Mouse (Mus musculus) right cerebral cortex, postnatal 25 days (tissue): Measurements from ENCODE around the gene Sncb.
A peak's percentile ranks its signal among the peaks of the same experiment; 100 is the strongest.

Experiments
- DNase-seq: peaks from one replicate; pipeline ENCODE4 v3.0.0; 2022

The Sncb gene

GRCm38 (mm10) chr13:54748190-54748589 lies 18.2 kb downstream of the Sncb start:
- DNase-seq = no peak

GRCm38 (mm10) chr13:54746896-54747295 lies 19.5 kb downstream of the Sncb start:
- DNase-seq = no peak

DNA sequence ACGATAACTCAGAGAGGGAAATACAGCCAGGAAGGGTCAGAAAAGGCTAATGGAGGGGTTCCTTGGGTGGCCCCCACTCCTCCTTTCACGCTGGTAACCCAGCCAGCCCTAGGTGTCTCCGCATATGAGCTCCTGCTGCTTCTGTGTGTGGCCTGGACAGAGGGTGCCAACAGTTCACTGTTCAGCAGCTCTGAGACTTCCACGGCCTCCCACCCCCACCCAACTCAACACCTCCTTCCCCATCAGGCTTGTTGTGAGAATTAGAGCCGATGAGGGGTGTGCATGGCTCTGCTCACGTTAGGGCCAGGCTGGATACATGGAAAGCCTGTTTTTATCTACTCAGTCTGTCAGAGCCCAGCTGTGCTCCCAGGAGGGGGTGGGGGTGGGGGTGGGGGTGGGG lies 20.3 kb downstream of the Sncb start:
- DNase-seq = no peak

- no peak for DNase-seq
These were observed 28.2 kb downstream of the Sncb start for GRCm38 (mm10) chr13:54738213-54738601.

DNA sequence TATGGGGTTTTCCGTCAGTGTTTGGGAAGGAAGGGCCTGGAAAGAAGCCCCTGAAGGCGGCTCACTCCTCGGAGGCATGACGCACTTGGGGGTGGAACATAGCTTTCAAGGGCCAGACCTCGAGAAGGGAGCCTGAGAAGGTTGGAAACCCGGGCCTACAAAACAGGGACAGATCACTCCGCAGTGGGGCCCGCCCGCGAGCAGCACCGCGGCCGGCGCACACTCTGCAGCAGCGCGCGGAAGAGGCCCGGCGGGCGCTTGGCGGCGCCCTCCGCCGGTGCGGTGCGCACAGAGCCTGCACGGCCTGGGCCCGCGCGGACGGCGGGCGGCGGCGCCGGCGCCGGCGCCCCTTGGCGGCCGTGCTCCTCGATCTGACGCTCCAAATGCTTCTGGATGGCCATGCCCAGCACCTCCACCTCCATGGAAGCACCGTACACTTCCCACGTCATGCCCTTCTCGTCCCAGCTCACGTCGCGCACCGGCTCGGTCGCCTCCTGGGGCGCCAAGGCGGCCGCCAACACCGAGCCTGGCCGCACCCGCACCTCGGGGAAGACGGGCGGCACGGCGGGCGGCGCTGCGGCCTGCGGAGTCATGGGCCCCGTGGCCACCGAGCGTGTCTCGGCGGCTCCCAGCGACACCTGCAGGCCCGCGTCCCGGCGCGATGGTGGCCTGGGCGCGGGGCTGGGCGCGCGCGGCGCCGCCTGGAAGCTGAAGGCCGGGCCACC lies 28.7 kb downstream of the Sncb start:
- DNase-seq = peak; percentile 43

- DNase-seq = no peak
These were observed 29.5 kb downstream of the Sncb start for GRCm38 (mm10) chr13:54736931-54737330.

DNA sequence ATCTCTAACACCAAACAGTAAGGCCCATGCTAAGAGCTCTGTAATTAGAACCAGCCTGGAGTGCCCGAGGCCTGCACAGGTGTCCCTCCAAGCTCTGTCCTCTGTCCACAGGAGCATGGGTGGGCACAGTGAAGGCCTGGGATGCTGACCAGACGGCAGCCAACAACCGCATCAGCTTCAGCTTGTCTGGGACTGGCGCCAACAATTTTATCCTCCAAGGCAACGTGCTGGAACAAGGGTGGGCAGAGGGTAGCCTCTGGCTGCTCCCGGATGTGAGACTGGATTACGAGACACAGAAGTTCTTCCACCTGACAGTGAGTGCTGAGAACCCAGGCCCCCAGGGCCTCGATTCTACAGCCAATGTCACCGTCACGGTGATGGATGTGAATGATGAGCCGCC lies 40.3 kb downstream of the Sncb start:
- no peak for DNase-seq

DNA sequence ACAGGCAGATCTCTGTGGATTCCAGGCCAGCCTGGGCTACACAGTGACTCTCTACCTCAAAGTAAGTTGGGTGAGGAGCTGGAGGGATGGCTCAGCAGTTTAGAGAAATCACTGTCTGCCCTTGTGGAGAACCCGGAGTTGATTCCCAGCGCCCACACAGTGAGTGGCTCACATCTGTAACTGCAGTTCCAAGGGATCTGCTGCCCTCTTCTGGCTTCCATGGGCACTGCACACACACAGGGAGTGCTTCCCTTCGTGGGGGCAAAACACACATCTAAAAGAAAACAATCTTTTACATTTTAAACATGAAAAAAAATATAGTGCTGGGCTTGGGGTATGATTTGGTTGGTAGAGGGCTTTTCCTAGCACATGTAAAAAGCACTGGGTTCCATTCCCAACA lies 43.3 kb downstream of the Sncb start:
- no peak for DNase-seq

DNA sequence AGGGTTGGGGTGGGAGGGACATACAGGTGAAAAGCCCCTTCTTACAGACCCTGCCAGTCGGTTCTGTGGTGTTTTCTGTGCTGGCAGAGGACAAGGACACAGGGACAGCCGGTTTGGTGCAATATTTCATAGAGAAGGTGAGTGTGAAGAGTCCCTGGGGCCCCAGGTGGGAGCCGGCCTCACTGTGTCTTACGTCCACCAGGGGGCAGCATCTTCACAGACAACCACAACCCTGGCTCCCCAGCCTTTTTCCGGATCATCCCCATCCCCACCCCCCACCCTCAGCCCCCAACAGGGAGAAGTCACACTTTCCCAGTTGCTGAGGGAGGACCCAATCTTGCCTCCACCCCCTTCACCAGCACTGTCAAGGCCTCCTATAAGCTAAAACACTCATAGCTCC lies 49.5 kb downstream of the Sncb start:
- DNase-seq = peak; percentile 60

DNA sequence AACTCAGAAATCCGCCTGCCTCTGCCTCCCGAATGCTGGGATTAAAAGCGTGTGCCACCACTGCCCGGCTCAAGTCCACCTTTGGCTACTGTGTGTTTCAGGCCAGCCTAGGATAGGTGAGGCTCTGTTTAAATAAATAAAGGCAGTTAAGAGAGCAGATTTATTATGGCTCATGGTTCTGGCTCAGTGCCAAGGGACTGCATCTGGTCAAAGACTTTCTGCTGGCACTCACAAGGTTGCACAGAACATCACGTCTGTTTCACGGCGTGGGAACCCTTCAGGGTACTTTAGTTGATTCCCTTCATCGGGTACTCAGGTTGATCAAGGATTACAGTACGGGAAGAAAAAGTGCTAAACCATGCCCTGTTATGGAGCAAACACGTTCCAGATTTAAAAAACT lies 51.4 kb downstream of the Sncb start:
- no peak for DNase-seq

GRCm38 (mm10) chr13:54714393-54714792 lies 52.0 kb downstream of the Sncb start:
- no peak for DNase-seq

DNA sequence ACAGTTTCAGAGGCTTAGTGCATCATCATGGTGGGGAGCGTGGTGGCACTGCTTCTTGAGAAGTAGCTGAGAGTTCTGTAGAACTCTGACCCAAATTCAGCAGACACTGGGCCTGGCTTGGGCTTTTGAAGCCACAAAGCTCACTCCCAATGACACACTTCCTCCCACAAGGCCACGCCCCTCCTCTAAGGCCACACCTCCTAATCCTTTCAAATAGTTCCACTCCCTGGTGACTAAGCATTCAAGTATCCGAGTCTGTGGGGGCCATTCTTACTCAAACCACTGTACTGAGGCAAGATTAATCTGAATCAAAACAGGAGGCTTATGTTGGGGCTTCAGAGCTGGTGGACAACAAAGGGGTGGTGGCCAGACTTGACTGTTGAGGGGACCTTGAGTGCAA lies 55.5 kb downstream of the Sncb start:
- no peak for DNase-seq
